Mouse (Mus musculus) thymus, adult 2 months (tissue): Measurements from ENCODE around the gene Gm37240. TPM values are rescaled to one million over a fixed set of nuclear protein-coding genes. Genes with fewer than 3 reads are reported as not detected.

Source experiments
- DNase-seq: peaks from one replicate; pipeline ENCODE4 v3.0.0; 2021
- H3K27ac ChIP-seq: fragments of 200-500 bp; 2 replicates; pipeline ENCODE4 v1.5.1; 2012; ENCODE audit warnings: low read length, control low read depth; ENCODE audit not compliant: control insufficient read depth, insufficient read depth
- H3K27me3 ChIP-seq: fragments of 200-500 bp; 2 replicates; pipeline ENCODE4 v1.6.1; 2012; ENCODE audit warnings: mild to moderate bottlenecking, low read length, moderate library complexity, mixed read lengths; ENCODE audit not compliant: control insufficient read depth, insufficient read depth
- H3K36me3 ChIP-seq: fragments of 200-500 bp; 2 replicates; pipeline ENCODE4 v1.6.1; 2012; ENCODE audit warnings: mild to moderate bottlenecking, low read length, moderate library complexity; ENCODE audit not compliant: control insufficient read depth, insufficient read depth
- H3K4me1 ChIP-seq: fragments of 200-500 bp; replicated peaks from 2 replicates; pipeline ENCODE4 v1.6.1; 2012; ENCODE audit warnings: low read length; ENCODE audit not compliant: control insufficient read depth, insufficient read depth
- H3K4me3 ChIP-seq: fragments of 200-500 bp; 2 replicates; pipeline ENCODE4 v1.5.1; 2012; ENCODE audit warnings: mild to moderate bottlenecking, low read length, control low read depth, moderate library complexity; ENCODE audit not compliant: control insufficient read depth, insufficient read depth
- CTCF ChIP-seq: fragments of 200-500 bp; IDR thresholded peaks from 2 replicates; pipeline ENCODE4 v1.5.1; 2012; ENCODE audit warnings: mild to moderate bottlenecking, control low read depth, low read length, moderate library complexity, borderline replicate concordance; ENCODE audit not compliant: control insufficient read depth, poor library complexity, insufficient read depth; ENCODE audit errors: extremely low read depth
- POLR2A ChIP-seq: fragments of 200-500 bp; IDR thresholded peaks from 2 replicates; pipeline ENCODE4 v1.6.1; 2012; ENCODE audit warnings: mild to moderate bottlenecking, low read length, control low read depth, moderate library complexity; ENCODE audit not compliant: control insufficient read depth, poor library complexity, insufficient read depth; ENCODE audit errors: extremely low read depth
- WGBS: fragments of 180-500 bp; shearing (Covaris S2); methylation state at CpG from one replicate; pipeline ENCODE4 v1.1.7; 2018; 5-methylcytosine and 5-hydroxymethylcytosine counted together
- polyA plus RNA-seq: library from polyadenylated mRNA; depleted of rRNA; stranded (reverse); fragments of >200 nt; gene quantifications from 2 replicates; pipeline ENCODE4 v1.2.3, GENCODE M21; 2012

The Gm37240 gene
- polyA plus RNA-seq, 1 experiment: 7.0 TPM

DNA sequence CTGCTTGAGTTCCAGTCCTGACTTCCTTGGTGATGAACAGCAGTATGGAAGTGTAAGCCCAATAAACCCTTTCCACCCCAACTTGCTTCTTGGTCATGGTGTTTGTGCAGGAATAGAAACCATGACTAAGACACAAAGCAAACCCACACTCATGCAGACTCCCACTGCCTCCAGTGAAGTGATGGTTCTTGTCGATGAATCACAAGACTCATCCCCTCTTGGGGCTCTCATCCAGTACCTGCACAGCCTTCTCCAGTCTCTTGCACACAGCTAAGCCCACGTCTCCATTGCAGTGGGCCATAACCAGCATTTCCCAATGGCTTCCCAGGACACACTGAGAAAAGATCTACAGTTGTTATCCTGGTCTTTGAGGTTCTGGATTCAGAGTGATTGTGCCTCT is 599.7 kb downstream of the Gm37240 start:
- no peak for TF ChIP-seq CTCF
- no peak for TF ChIP-seq POLR2A
- WGBS: 82% methylated on average over 2 of the region's 2 CpGs
- Histone ChIP-seq H3K4me3 (no peak overlapping the region), H3K27me3 (no peaks in the 10 kb centered on the region), H3K36me3 (no peaks in the 10 kb centered on the region), H3K4me1 (no peaks in the 10 kb centered on the region), H3K27ac (no peak overlapping the region)
- no peak for DNase-seq

DNA sequence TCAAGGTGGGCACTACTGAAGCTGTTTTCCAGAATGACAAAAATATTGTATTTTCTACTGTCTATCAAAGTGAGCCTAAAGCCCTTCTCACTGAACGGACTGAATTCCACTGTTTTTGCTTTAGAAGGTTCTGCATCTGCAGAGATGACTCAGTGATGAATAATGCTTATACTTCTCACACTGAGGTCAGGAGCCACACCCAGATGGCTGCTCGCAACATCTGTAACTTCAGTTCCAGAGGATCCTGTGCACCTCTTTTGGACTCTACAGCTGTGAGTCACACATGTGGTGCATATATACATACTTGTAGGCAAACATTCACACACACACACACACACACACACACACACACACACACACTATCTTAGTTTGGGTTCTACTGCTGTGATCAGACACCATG is 602.8 kb downstream of the Gm37240 start:
- TF ChIP-seq POLR2A: no peak
- no peak for TF ChIP-seq CTCF
- no peaks in the 10 kb centered on the region for H3K4me1 ChIP-seq
- H3K27me3 ChIP-seq: no peaks in the 10 kb centered on the region
- no peak overlapping the region for H3K27ac ChIP-seq
- no peak for DNase-seq
- H3K36me3 ChIP-seq: no peaks in the 10 kb centered on the region
- 95% methylated on average over 2 of the region's 2 CpGs for WGBS
- no peak overlapping the region for H3K4me3 ChIP-seq

DNA sequence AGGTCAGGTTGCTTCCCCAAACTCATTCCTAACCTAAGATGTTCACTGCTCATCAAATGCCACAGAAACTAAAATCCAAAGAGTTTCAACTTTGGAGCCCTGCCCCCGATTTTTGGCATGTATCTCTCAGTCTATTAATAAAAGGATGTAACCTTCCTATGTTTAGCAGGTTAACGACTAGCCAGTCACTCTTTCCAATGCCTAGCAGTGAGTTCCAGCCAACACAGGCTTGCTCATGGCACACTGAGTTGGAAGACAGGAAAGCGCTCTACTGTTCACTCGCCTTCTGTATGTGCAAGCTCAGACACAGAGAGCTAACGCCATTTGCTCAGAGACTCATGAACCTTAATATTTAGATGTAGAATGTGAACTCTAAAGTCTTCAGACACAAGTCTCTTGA is 604.5 kb downstream of the Gm37240 start:
- H3K27ac ChIP-seq: no peak overlapping the region
- H3K27me3 ChIP-seq: no peaks in the 10 kb centered on the region
- 92% methylated on average over 5 of the region's 5 CpGs for WGBS
- TF ChIP-seq POLR2A (no peak), CTCF (no peak)
- no peaks in the 10 kb centered on the region for H3K4me1 ChIP-seq
- DNase-seq: no peak
- H3K36me3 ChIP-seq: no peaks in the 10 kb centered on the region
- H3K4me3 ChIP-seq: no peak overlapping the region

DNA sequence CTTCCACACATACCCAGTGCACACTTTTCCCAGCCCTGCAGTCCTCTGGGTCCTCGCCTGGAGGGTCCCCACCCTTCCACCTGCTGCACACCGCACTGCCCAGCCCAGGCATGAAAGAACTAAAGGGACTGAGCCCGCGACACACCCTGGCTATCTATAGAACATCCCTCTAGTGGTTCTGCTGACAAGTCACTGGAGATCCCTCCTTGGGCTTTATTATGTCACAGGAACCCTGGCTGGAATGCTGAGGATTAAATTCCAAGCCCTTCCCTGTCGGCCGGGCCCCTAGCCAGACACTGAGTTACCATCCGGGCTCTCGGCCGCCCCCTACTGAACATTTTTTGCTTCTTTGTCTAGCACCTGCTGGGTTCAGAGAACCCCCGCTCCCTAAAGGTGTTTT is 612.2 kb downstream of the Gm37240 start:
- H3K27me3 ChIP-seq: no peaks in the 10 kb centered on the region
- H3K4me3 ChIP-seq: no peak overlapping the region
- no peaks in the 10 kb centered on the region for H3K36me3 ChIP-seq
- DNase-seq: no peak
- WGBS: 67% methylated on average over 10 of the region's 10 CpGs
- TF ChIP-seq CTCF (no peak), POLR2A (no peak)
- H3K27ac ChIP-seq: no peak overlapping the region
- no peaks in the 10 kb centered on the region for H3K4me1 ChIP-seq

DNA sequence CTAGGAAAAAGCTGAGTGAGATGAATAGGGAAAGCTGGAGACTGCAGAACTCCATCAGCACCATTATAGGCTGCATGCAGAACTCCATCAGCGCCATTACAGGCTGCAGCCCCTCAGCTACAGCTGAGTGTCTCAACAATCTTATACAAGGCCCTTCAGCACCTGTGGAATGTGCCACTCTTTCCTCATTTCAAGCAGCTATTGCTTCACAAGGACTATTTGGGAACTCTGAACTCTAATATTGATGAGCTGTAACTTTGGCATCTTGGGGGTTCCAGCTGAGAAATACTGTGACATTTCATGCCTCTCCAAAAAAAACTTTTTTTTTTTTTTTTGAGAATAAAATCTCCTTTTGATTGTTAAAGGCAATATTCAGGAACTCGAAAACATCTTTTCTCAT is 615.8 kb downstream of the Gm37240 start:
- Histone ChIP-seq H3K27me3 (no peaks in the 10 kb centered on the region), H3K4me3 (no peak overlapping the region), H3K36me3 (no peaks in the 10 kb centered on the region), H3K27ac (no peak overlapping the region), H3K4me1 (no peaks in the 10 kb centered on the region)
- TF ChIP-seq CTCF (no peak), POLR2A (no peak)
- DNase-seq: no peak
- 93% methylated on average over 2 of the region's 2 CpGs for WGBS

DNA sequence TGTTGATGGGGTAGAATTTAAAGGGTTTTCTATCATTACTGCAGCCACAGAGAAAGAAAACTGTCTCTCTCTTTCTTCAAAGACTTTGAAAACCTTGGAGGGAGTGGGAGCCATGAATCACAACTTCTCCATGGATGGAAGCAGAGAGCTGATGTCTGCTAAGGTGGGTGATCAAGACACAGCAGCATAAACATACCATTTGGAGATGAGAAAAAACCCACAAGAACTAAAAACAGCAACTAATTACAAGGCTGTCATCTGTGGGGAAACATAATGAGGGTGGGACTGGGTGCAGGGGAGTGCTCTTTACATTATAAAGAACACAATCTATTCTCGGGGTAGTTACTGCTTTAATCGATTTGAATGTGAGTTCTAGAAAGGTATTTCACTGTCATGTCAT is 622.4 kb downstream of the Gm37240 start:
- DNase-seq: no peak
- Histone ChIP-seq H3K4me1 (no peaks in the 10 kb centered on the region), H3K27ac (no peak overlapping the region), H3K27me3 (no peaks in the 10 kb centered on the region), H3K4me3 (no peak overlapping the region), H3K36me3 (no peaks in the 10 kb centered on the region)
- TF ChIP-seq CTCF (no peak), POLR2A (no peak)
- WGBS: 92% methylated on average over 2 of the region's 2 CpGs

DNA sequence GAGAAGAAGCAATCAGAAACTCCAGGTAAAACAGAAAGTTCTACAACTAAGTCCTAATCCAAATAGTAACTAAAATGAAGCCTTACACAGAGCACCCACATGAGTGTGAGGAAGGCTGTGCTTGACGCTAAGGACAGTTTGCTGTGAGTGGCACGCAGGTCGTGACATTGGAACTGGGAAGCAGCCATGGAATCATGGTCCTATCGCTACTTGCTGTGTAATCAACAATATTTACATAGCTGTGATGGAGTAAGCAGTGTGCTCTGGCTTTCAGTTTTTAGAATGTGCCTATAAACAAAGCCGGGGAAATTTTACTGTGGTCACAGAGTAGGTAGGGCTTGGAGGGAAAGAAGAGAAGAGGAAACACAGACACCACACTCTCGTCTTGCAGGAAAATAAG is 622.8 kb downstream of the Gm37240 start:
- H3K36me3 ChIP-seq: no peaks in the 10 kb centered on the region
- no peak overlapping the region for H3K27ac ChIP-seq
- DNase-seq: no peak
- H3K4me1 ChIP-seq: no peaks in the 10 kb centered on the region
- TF ChIP-seq CTCF: no peak
- no peak for TF ChIP-seq POLR2A
- no peaks in the 10 kb centered on the region for H3K27me3 ChIP-seq
- H3K4me3 ChIP-seq: no peak overlapping the region
- WGBS: 77% methylated on average over 6 of the region's 6 CpGs
